Mouse (Mus musculus) G1E (cell line): ENCODE data around the gene Heatr5a. TPM values are rescaled to one million over a fixed set of nuclear protein-coding genes. Genes with fewer than 3 reads are reported as not detected.

Experiments
- ATAC-seq: 2 replicates; pipeline ENCODE4 v1.8.0; 2016; ENCODE audit warnings: mild to moderate bottlenecking; ENCODE audit not compliant: insufficient number of reproducible peaks, poor library complexity, low FRiP score, severe bottlenecking; ENCODE audit errors: extremely low read depth
- DNase-seq: peaks from one replicate; pipeline ENCODE4 v3.0.0; 2012; ENCODE audit warnings: low spot score
- H3K27me3 ChIP-seq: 2 replicates; pipeline ENCODE4 v1.6.1; 2012; ENCODE audit warnings: mild to moderate bottlenecking, low read length, inconsistent platforms; ENCODE audit not compliant: insufficient read depth
- H3K36me3 ChIP-seq: replicated peaks from 2 replicates; pipeline ENCODE3; 2012; ENCODE audit warnings: mild to moderate bottlenecking, inconsistent platforms
- H3K4me1 ChIP-seq: 2 replicates; pipeline ENCODE4 v1.6.1; 2012; ENCODE audit warnings: low read depth, low read length, inconsistent platforms, mixed read lengths; ENCODE audit not compliant: insufficient read depth
- H3K4me3 ChIP-seq: 2 replicates; pipeline ENCODE4 v1.5.1; 2012; ENCODE audit warnings: low read depth, mild to moderate bottlenecking, inconsistent platforms, low read length, moderate library complexity, mixed read lengths
- H3K9me3 ChIP-seq: replicated peaks from 2 replicates; pipeline ENCODE4 v1.6.1; 2012; ENCODE audit warnings: inconsistent platforms
- CTCF ChIP-seq: IDR thresholded peaks from 2 replicates; pipeline ENCODE4 v1.5.1; 2012; ENCODE audit warnings: low read depth, low read length, inconsistent platforms, mixed read lengths
- GATA1 ChIP-seq: IDR thresholded peaks from 2 replicates; pipeline ENCODE4 v1.6.1; 2012; ENCODE audit warnings: borderline replicate concordance, low read length, inconsistent platforms, mixed read lengths
- GATA2 ChIP-seq: IDR thresholded peaks from 2 replicates; pipeline ENCODE4 v1.6.1; 2012; ENCODE audit warnings: low read depth, low read length, inconsistent platforms, borderline replicate concordance
- POLR2AphosphoS5 ChIP-seq: IDR thresholded peaks from 2 replicates; pipeline ENCODE4 v1.6.1; 2012; ENCODE audit warnings: low read depth, low read length, inconsistent platforms; ENCODE audit not compliant: insufficient replicate concordance
- TAL1 ChIP-seq: conservative IDR thresholded peaks from 2 replicates; pipeline ENCODE4 v1.6.1; 2012; ENCODE audit warnings: low read depth, low read length, inconsistent platforms, mixed read lengths
- polyA plus RNA-seq: library from polyadenylated mRNA; stranded (reverse); fragments of >175 nt; gene quantifications from 2 replicates; pipeline ENCODE4 v1.2.3, GENCODE M21; 2012
- total RNA-seq, 2 experiments: library from RNA; stranded (forward) in 1 of 2; stranded (reverse) in 1 of 2; fragments of 200-1000 nt in 1 of 2; fragments of >200 nt in 1 of 2; fragmentation: Nextera tagmentation in 1 of 2; gene quantifications; 2 replicates each; pipeline ENCODE4 v1.2.3; 2014 to 2017

The Heatr5a gene
- total and polyA plus RNA-seq, 3 experiments, result 15.1 to 146 (median 70.0) TPM

- no peak overlapping the region for H3K4me3 ChIP-seq
- H3K36me3 ChIP-seq, result peaks cover 67% of the 10 kb centered on the region
- H3K4me1 ChIP-seq, result no peaks in the 10 kb centered on the region
- no peak for DNase-seq
- ATAC-seq, result no peak
- no peaks in the 10 kb centered on the region for H3K27me3 ChIP-seq
- no peak for TF ChIP-seq GATA1
- TF ChIP-seq POLR2AphosphoS5, result no peak
- TF ChIP-seq CTCF, result no peak
- TF ChIP-seq GATA2, result no peak
- no peak for TF ChIP-seq TAL1
- H3K9me3 ChIP-seq, result no peaks in the 10 kb centered on the region
These were observed 41.5 kb downstream of the Heatr5a start for GRCm38 (mm10) chr12:51929630-51930029.

GRCm38 (mm10) chr12:51917191-51917590 is 53.9 kb downstream of the Heatr5a start:
- TF ChIP-seq GATA2, result no peak
- no peak for TF ChIP-seq GATA1
- no peak for TF ChIP-seq TAL1
- TF ChIP-seq CTCF, result no peak
- no peaks in the 10 kb centered on the region for H3K9me3 ChIP-seq
- no peak for DNase-seq
- no peaks in the 10 kb centered on the region for H3K27me3 ChIP-seq
- H3K4me1 ChIP-seq, result no peaks in the 10 kb centered on the region; the same call in 1 of the 2 replicates
- H3K36me3 ChIP-seq, result peaks cover 88% of the 10 kb centered on the region
- H3K4me3 ChIP-seq, result no peak overlapping the region
- no peak for ATAC-seq

- Histone ChIP-seq H3K4me3 (no peak overlapping the region), H3K9me3 (no peaks in the 10 kb centered on the region), H3K4me1 (no peaks in the 10 kb centered on the region), H3K36me3 (peaks cover 87% of the 10 kb centered on the region), H3K27me3 (no peaks in the 10 kb centered on the region)
- DNase-seq, result no peak
- no peak for TF ChIP-seq CTCF
- TF ChIP-seq GATA1, result no peak
- no peak for TF ChIP-seq POLR2AphosphoS5
- no peak for TF ChIP-seq TAL1
- TF ChIP-seq GATA2, result no peak
- no peak for ATAC-seq
These were observed 56.0 kb downstream of the Heatr5a start for GRCm38 (mm10) chr12:51914903-51915670.

GRCm38 (mm10) chr12:51909202-51909601 is 61.9 kb downstream of the Heatr5a start:
- ATAC-seq, result no peak
- Histone ChIP-seq H3K9me3 (no peaks in the 10 kb centered on the region), H3K4me1 (no peaks in the 10 kb centered on the region), H3K36me3 (peaks cover 86% of the 10 kb centered on the region), H3K27me3 (no peaks in the 10 kb centered on the region), H3K4me3 (no peak overlapping the region)
- DNase-seq, result no peak
- no peak for TF ChIP-seq GATA1
- no peak for TF ChIP-seq GATA2
- TF ChIP-seq POLR2AphosphoS5, result no peak
- no peak for TF ChIP-seq TAL1
- no peak for TF ChIP-seq CTCF

GRCm38 (mm10) chr12:51907543-51907942 is 63.6 kb downstream of the Heatr5a start:
- no peak for TF ChIP-seq CTCF
- TF ChIP-seq TAL1, result no peak
- TF ChIP-seq GATA2, result no peak
- TF ChIP-seq GATA1, result no peak
- TF ChIP-seq POLR2AphosphoS5, result no peak

GRCm38 (mm10) chr12:51900551-51900950 is 70.6 kb downstream of the Heatr5a start:
- H3K27me3 ChIP-seq, result no peaks in the 10 kb centered on the region
- no peaks in the 10 kb centered on the region for H3K9me3 ChIP-seq
- H3K4me3 ChIP-seq, result no peak overlapping the region
- TF ChIP-seq TAL1, result no peak
- TF ChIP-seq CTCF, result no peak
- no peak for TF ChIP-seq POLR2AphosphoS5
- no peak for TF ChIP-seq GATA1
- peaks cover 78% of the 10 kb centered on the region for H3K36me3 ChIP-seq
- peaks cover 6% of the 10 kb centered on the region; the same call in 1 of the 2 replicates for H3K4me1 ChIP-seq
- ATAC-seq, result no peak
- DNase-seq, result no peak

More at GRCm38 (mm10) chr12:51907543-51907942, 63.6 kb downstream of the Heatr5a start:
- ATAC-seq, result no peak
- Histone ChIP-seq H3K36me3 (peaks cover 81% of the 10 kb centered on the region), H3K9me3 (no peaks in the 10 kb centered on the region), H3K27me3 (no peaks in the 10 kb centered on the region), H3K4me3 (no peak overlapping the region), H3K4me1 (no peaks in the 10 kb centered on the region)
- no peak for DNase-seq

- peaks cover 6% of the 10 kb centered on the region; the same call in 1 of the 2 replicates for H3K4me1 ChIP-seq
- H3K36me3 ChIP-seq, result peaks cover 92% of the 10 kb centered on the region
- no peak overlapping the region for H3K4me3 ChIP-seq
- no peaks in the 10 kb centered on the region for H3K9me3 ChIP-seq
- TF ChIP-seq GATA2 (no peak), POLR2AphosphoS5 (no peak), GATA1 (no peak), TAL1 (no peak), CTCF (no peak)
- H3K27me3 ChIP-seq, result no peaks in the 10 kb centered on the region
- no peak for ATAC-seq
- DNase-seq, result no peak
These were observed 74.2 kb downstream of the Heatr5a start for GRCm38 (mm10) chr12:51896901-51897300.
